Mouse (Mus musculus) limb, embryonic 14.5 days (tissue): ENCODE results near the gene Mitf. TPM values are rescaled to one million over a fixed set of nuclear protein-coding genes. Genes with fewer than 3 reads are reported as not detected.

Experiments used
- ATAC-seq: fragments of 200-750 bp; cut with Nextera tagmentation; 2 replicates; pipeline ENCODE4 v1.8.0; 2017; ENCODE audit warnings: low read depth, moderate number of reproducible peaks, moderate TSS enrichment; ENCODE audit not compliant: low FRiP score
- DNase-seq: peaks from one replicate; pipeline ENCODE4 v3.0.0-alpha.2; 2015; ENCODE audit warnings: low spot score
- H3K27ac ChIP-seq: fragments of 300-500 bp; sonication (generic); replicated peaks from 2 replicates; pipeline ENCODE4 v1.5.1; 2014; ENCODE audit warnings: low read depth, mild to moderate bottlenecking, low read length, moderate library complexity, mixed read lengths
- H3K27me3 ChIP-seq: fragments of 300-500 bp; sonication (generic); 2 replicates; pipeline ENCODE4 v1.6.1; 2014; ENCODE audit warnings: low read length, mixed read lengths; ENCODE audit not compliant: control insufficient read depth, insufficient read depth
- H3K36me3 ChIP-seq: fragments of 300-500 bp; sonication (generic); 2 replicates; pipeline ENCODE4 v1.6.1; 2014; ENCODE audit warnings: mild to moderate bottlenecking, low read length, moderate library complexity, mixed read lengths; ENCODE audit not compliant: control insufficient read depth, insufficient read depth
- H3K4me1 ChIP-seq: fragments of 300-500 bp; sonication (generic); 2 replicates; pipeline ENCODE4 v1.6.1; 2014; ENCODE audit warnings: antibody characterized with exemption, low read length, mixed read lengths; ENCODE audit not compliant: control insufficient read depth, insufficient read depth
- H3K4me2 ChIP-seq: fragments of 300-500 bp; sonication (generic); replicated peaks from 2 replicates; pipeline ENCODE4 v1.6.1; 2014; ENCODE audit warnings: low read depth, mild to moderate bottlenecking, low read length, moderate library complexity; ENCODE audit not compliant: severe bottlenecking
- H3K4me3 ChIP-seq: fragments of 300-500 bp; sonication (generic); replicated peaks from 2 replicates; pipeline ENCODE4 v1.5.1; 2014; ENCODE audit warnings: low read length
- H3K9ac ChIP-seq: fragments of 300-500 bp; sonication (generic); 2 replicates; pipeline ENCODE4 v1.6.1; 2014; ENCODE audit warnings: mild to moderate bottlenecking, low read depth, low read length, moderate library complexity; ENCODE audit not compliant: severe bottlenecking
- H3K9me3 ChIP-seq: fragments of 300-500 bp; sonication (generic); 2 replicates; pipeline ENCODE4 v1.6.1; 2016; ENCODE audit warnings: low read length; ENCODE audit not compliant: control insufficient read depth
- POLR2A ChIP-seq: fragments of 200-500 bp; IDR thresholded peaks from 2 replicates; pipeline ENCODE4 v1.8.0; 2012; ENCODE audit warnings: inconsistent platforms, mild to moderate bottlenecking, moderate library complexity, borderline replicate concordance; ENCODE audit not compliant: insufficient read depth, insufficient read length; ENCODE audit errors: extremely low read depth
- WGBS: fragments of 180-500 bp; shearing (Covaris S2); extraction: QIAGEN DNeasy Blood & Tissue Kit; methylation state at CpG from one replicate; pipeline ENCODE4 v1.1.7; 2014; 5-methylcytosine and 5-hydroxymethylcytosine counted together
- polyA plus RNA-seq, 2 experiments: library from polyadenylated mRNA; depleted of rRNA in 1 of 2; stranded (reverse) in 1 of 2; unstranded in 1 of 2; fragments of >200 nt; fragmentation: Nextera tagmentation in 1 of 2; extraction: Ambion mirVana in 1 of 2; gene quantifications; 2 replicates each; pipeline versions ENCODE4 v1.2.1 to v1.2.3; 2012 to 2014

Gene Mitf
- polyA plus RNA-seq, 2 experiments = 2.9 to 3.6 TPM

- H3K27ac ChIP-seq = no peak overlapping the region
- 65% methylated on average over 5 of the region's 5 CpGs for WGBS
- H3K4me3 ChIP-seq = no peak overlapping the region
- no peak for ATAC-seq
- peaks cover 7% of the 10 kb centered on the region for H3K4me1 ChIP-seq
- DNase-seq = no peak
- no peak overlapping the region for H3K4me2 ChIP-seq
- TF ChIP-seq POLR2A = no peak
- no peaks in the 10 kb centered on the region for H3K9me3 ChIP-seq
- H3K9ac ChIP-seq = no peak overlapping the region
- no peaks in the 10 kb centered on the region for H3K36me3 ChIP-seq
- H3K27me3 ChIP-seq = no peaks in the 10 kb centered on the region
These were observed 91.2 kb downstream of the Mitf start for GRCm38 (mm10) chr6:97898085-97898484.

- WGBS = 59% methylated on average over 5 of the region's 5 CpGs
- Histone ChIP-seq H3K4me2 (no peak overlapping the region), H3K27me3 (no peaks in the 10 kb centered on the region), H3K36me3 (no peaks in the 10 kb centered on the region), H3K4me3 (no peak overlapping the region), H3K27ac (no peak overlapping the region), H3K9ac (no peak overlapping the region), H3K9me3 (no peaks in the 10 kb centered on the region), H3K4me1 (peaks cover 2% of the 10 kb centered on the region; the same call in 1 of the 2 replicates)
- no peak for DNase-seq
- ATAC-seq = no peak
- no peak for TF ChIP-seq POLR2A
These were observed 94.7 kb downstream of the Mitf start for GRCm38 (mm10) chr6:97901561-97901960.

GRCm38 (mm10) chr6:97902205-97902604, 95.4 kb downstream of the Mitf start:
- Histone ChIP-seq H3K9me3 (no peaks in the 10 kb centered on the region), H3K27me3 (no peaks in the 10 kb centered on the region), H3K36me3 (no peaks in the 10 kb centered on the region), H3K27ac (no peak overlapping the region), H3K4me1 (peaks cover 2% of the 10 kb centered on the region; the same call in 1 of the 2 replicates), H3K9ac (no peak overlapping the region), H3K4me2 (no peak overlapping the region), H3K4me3 (no peak overlapping the region)
- WGBS = 83% methylated on average over 1 of the region's 1 CpGs
- no peak for ATAC-seq
- no peak for DNase-seq
- no peak for TF ChIP-seq POLR2A

GRCm38 (mm10) chr6:97914768-97915167, 107.9 kb downstream of the Mitf start:
- Histone ChIP-seq H3K9me3 (no peaks in the 10 kb centered on the region), H3K9ac (no peak overlapping the region), H3K27ac (no peak overlapping the region), H3K4me1 (no peaks in the 10 kb centered on the region), H3K4me3 (no peak overlapping the region), H3K27me3 (no peaks in the 10 kb centered on the region), H3K36me3 (no peaks in the 10 kb centered on the region), H3K4me2 (no peak overlapping the region)
- DNase-seq = no peak
- TF ChIP-seq POLR2A = no peak
- WGBS = 81% methylated on average over 8 of the region's 8 CpGs
- no peak for ATAC-seq

GRCm38 (mm10) chr6:97916386-97916903, 109.6 kb downstream of the Mitf start:
- H3K27ac ChIP-seq = no peak overlapping the region
- H3K4me1 ChIP-seq = no peaks in the 10 kb centered on the region
- 66% methylated on average over 7 of the region's 7 CpGs for WGBS
- H3K27me3 ChIP-seq = no peaks in the 10 kb centered on the region
- H3K4me2 ChIP-seq = no peak overlapping the region
- no peak overlapping the region for H3K9ac ChIP-seq
- no peaks in the 10 kb centered on the region for H3K36me3 ChIP-seq
- no peak overlapping the region for H3K4me3 ChIP-seq
- ATAC-seq = no peak
- TF ChIP-seq POLR2A = no peak
- no peak for DNase-seq
- no peaks in the 10 kb centered on the region for H3K9me3 ChIP-seq

- H3K27ac ChIP-seq = no peak overlapping the region
- no peak for TF ChIP-seq POLR2A
- H3K36me3 ChIP-seq = no peaks in the 10 kb centered on the region
- H3K9me3 ChIP-seq = no peaks in the 10 kb centered on the region
- no peak overlapping the region for H3K4me2 ChIP-seq
- no peak overlapping the region for H3K9ac ChIP-seq
- 45% methylated on average over 4 of the region's 4 CpGs for WGBS
- H3K27me3 ChIP-seq = no peaks in the 10 kb centered on the region
- no peak for ATAC-seq
- H3K4me1 ChIP-seq = no peaks in the 10 kb centered on the region
- DNase-seq = no peak
- H3K4me3 ChIP-seq = no peak overlapping the region
These were observed 111.2 kb downstream of the Mitf start for GRCm38 (mm10) chr6:97918051-97918450.
